Comparison of ENCODE assay signal across 26 mouse cellular contexts in the genomic region with DNA sequence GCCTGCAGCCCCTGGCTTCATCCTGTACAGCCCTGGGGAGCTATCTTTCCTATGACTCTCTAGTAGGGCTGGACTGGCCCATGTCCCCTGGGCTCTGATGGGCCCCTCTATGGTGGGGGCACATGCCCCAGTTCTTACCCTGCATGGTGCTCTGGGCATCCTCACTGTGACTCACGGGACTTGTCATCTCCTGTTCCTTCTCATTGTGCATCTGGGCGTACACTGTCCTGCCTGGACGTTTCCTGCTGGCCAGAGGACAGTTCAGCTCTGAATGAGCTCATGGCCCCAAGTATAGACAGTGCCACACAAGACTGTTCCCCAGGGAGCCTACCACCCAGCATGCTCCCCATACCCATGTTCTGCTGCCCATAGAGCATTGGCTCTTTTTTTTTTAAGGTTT.
"Had no signal": no experiment of that assay in that cellular context is flagged by ENCODE, and none has a peak within 500 bp of the region (broad histone marks: within the 10 kb centered on the region; RNA-seq: fewer than 3 reads in every experiment).

No protein-coding gene starts in this region.

- ATAC-seq: hindbrain, postnatal 0 days; intestine, embryonic 16.5 days; liver, embryonic 12.5 days had no signal

- H3K36me3 ChIP-seq: heart, embryonic 15.5 days; liver, embryonic 12.5 days had no signal

- DNase-seq: gastrocnemius, postnatal 14 days; gastrocnemius, postnatal 36 days; heart, adult 11 months; heart, adult 2 months; heart, postnatal 14 days; heart, postnatal 36 days; kidney, adult 11 months; kidney, adult 2 months; kidney, adult 9 months; kidney, postnatal 14 days; kidney, postnatal 4 days had no signal

- H3K4me3 ChIP-seq: heart, adult 2 months; heart, embryonic 13.5 days; heart, embryonic 15.5 days; hindbrain, embryonic 13.5 days; hindbrain, embryonic 15.5 days; kidney, embryonic 15.5 days; layer of hippocampus, adult 2 months; left cerebral cortex, adult 2 months; limb, embryonic 13.5 days; limb, embryonic 15.5 days; liver, embryonic 12.5 days had no signal

- H3K27me3 ChIP-seq: heart, embryonic 13.5 days; heart, embryonic 15.5 days; hindbrain, embryonic 13.5 days; hindbrain, embryonic 15.5 days; kidney, embryonic 15.5 days; limb, embryonic 13.5 days; limb, embryonic 15.5 days; liver, embryonic 12.5 days had no signal

- H3K4me1 ChIP-seq: heart, embryonic 13.5 days; heart, embryonic 15.5 days; hindbrain, embryonic 13.5 days; hindbrain, embryonic 15.5 days; kidney, embryonic 15.5 days; limb, embryonic 13.5 days; limb, embryonic 15.5 days; liver, embryonic 12.5 days had no signal

- H3K27ac ChIP-seq: heart, adult 2 months; heart, embryonic 13.5 days; heart, embryonic 15.5 days; hindbrain, embryonic 13.5 days; hindbrain, embryonic 15.5 days; hindbrain, postnatal 0 days; kidney, embryonic 15.5 days; kidney, postnatal 0 days; layer of hippocampus, adult 2 months; left cerebral cortex, adult 2 months; limb, embryonic 13.5 days; limb, embryonic 15.5 days; liver, embryonic 12.5 days; liver, embryonic 14.5 days had no signal

- H3K4me2 ChIP-seq: heart, embryonic 11.5 days; heart, embryonic 13.5 days; heart, embryonic 15.5 days; hindbrain, embryonic 13.5 days; hindbrain, embryonic 15.5 days; kidney, embryonic 15.5 days; limb, embryonic 13.5 days; limb, embryonic 15.5 days; liver, embryonic 12.5 days had no signal

- H3K9ac ChIP-seq: heart, embryonic 13.5 days; heart, embryonic 15.5 days; hindbrain, embryonic 13.5 days; hindbrain, embryonic 15.5 days; kidney, embryonic 15.5 days; limb, embryonic 13.5 days; limb, embryonic 15.5 days; liver, embryonic 12.5 days; liver, embryonic 14.5 days had no signal

- H3K9me3 ChIP-seq: heart, embryonic 13.5 days; heart, embryonic 15.5 days; hindbrain, embryonic 13.5 days; hindbrain, embryonic 15.5 days; kidney, embryonic 15.5 days; limb, embryonic 13.5 days; limb, embryonic 15.5 days; liver, embryonic 12.5 days had no signal
